Mouse (Mus musculus): ENCODE measurements around the gene Inafm1. TPM values are rescaled to one million over a fixed set of nuclear protein-coding genes. Genes with fewer than 3 reads are reported as not detected.
"Not testable (repeated sequence)": the region's sequence is repeated elsewhere in the genome, so short reads cannot be mapped to it uniquely, and the experiment has no call there.

The Inafm1 gene
- total RNA-seq (2021), result 10 to 100 TPM; 42.8 to 46.5 TPM

- intact Hi-C loops (cut with DNase I), result no loop called here
- peak; percentile 94 for DNase-seq
Measured at GRCm38 (mm10) chr7:16273081-16273765, at the start of gene Inafm1. Gene Inafm1, minus strand, starts transcription at chr7:16273617.

- no peak for DNase-seq
- intact Hi-C loops (cut with DNase I), result no loop called here
Measured at GRCm38 (mm10) chr7:16320479-16320878, 47.1 kb upstream of the Inafm1 start.

DNA sequence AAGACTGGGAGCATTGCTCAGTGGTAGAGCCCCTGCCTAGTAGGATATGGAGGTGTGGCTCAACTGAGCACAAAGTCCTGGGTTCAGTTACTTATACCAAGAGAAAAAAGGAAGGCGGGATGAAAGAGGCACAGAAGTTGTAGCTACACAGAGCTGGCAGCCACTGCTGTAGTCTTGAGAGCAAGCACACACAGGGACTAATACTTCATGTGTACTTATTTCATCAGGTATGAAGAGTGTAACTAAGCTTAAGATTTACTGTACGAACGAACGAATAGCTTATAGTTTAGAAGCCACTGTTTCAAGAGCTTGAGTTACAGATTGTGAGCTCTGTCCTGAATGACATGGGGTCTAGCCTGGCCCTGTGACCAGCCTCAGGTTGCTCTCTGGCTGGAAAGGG lies 45.8 kb upstream of the Inafm1 start:
- intact Hi-C loops (cut with DNase I), result no loop called here
- DNase-seq, result no peak

- intact Hi-C loops (cut with DNase I), result no loop called here
- DNase-seq, result no peak
Measured at GRCm38 (mm10) chr7:16317094-16317493, 43.7 kb upstream of the Inafm1 start.

GRCm38 (mm10) chr7:16315222-16315759 lies 41.9 kb upstream of the Inafm1 start:
- intact Hi-C loops (cut with DNase I), result no loop called here
- DNase-seq, result no peak

- no peak for DNase-seq
- intact Hi-C loops (cut with DNase I), result no loop called here
Measured at GRCm38 (mm10) chr7:16314221-16314775, 40.9 kb upstream of the Inafm1 start.

- intact Hi-C loops (cut with DNase I), result no loop called here
- DNase-seq, result peak; percentile 72
Measured at GRCm38 (mm10) chr7:16313481-16314220, 40.2 kb upstream of the Inafm1 start.

DNA sequence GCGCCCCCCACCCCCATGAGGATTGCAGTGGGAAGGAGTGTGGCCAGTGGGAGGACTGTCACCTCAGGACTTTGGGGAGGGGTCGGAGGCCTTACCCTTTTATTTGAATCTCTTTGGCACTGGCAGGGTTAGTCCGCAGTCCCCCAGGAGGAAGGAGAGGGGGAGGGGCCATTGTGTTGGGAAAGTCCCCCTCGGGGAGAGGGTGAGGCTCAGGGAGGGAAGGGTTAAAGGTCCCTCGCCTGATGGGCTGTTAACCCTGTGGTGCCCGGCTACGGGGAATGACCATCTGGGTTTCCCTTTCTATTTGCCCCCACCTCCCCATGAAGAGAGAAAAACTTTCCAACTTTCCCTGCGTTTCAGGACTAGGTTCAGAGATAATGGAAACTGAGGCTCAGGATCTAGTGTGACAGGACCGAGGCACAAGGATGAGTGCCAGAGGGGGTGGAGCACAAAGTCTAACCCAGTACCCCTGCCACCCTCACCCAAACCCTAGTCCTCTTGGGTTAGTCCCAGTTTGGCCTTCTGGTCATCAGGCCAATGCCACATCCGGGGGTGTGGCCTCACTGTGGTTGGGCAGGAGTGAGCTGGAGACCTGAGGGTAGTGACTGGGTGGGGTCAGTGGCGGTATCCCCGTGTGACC lies 39.4 kb upstream of the Inafm1 start:
- intact Hi-C loops (cut with DNase I), result no loop called here
- peak; percentile 51 for DNase-seq

GRCm38 (mm10) chr7:16312011-16312671 lies 38.7 kb upstream of the Inafm1 start:
- intact Hi-C loops (cut with DNase I), result no loop called here
- peak; percentile 33 for DNase-seq

DNA sequence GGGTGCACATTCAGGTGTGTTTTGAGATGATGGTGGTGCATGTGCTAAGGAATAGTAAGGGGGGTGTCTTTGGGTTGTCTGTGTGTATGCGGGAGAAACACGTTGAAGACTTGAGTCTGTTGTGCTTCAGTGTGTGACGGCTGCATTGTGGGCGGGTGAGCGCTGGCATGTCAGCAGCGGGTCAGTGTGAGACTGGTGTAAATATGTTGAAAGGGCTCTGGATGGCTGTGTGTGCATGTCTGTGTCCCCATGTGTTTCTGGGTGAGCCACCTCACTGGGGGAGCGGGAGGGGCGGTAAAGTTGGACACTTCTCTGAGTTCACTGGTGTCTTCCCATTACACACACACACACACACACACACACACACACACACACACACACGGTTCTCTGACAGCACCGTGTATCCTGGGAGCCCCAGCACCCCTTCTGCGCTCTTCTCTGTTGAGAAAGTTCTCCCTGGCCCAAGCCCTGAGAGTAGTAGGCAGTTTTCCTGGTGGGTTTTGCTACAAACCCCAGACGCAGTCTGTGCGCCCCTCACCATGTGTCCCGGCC lies 38.1 kb upstream of the Inafm1 start:
- intact Hi-C loops (cut with DNase I), result no loop called here
- DNase-seq, result no peak

- intact Hi-C loops (cut with DNase I), result no loop called here
- DNase-seq, result peak; percentile 48
Measured at GRCm38 (mm10) chr7:16310521-16311452, 37.4 kb upstream of the Inafm1 start.

DNA sequence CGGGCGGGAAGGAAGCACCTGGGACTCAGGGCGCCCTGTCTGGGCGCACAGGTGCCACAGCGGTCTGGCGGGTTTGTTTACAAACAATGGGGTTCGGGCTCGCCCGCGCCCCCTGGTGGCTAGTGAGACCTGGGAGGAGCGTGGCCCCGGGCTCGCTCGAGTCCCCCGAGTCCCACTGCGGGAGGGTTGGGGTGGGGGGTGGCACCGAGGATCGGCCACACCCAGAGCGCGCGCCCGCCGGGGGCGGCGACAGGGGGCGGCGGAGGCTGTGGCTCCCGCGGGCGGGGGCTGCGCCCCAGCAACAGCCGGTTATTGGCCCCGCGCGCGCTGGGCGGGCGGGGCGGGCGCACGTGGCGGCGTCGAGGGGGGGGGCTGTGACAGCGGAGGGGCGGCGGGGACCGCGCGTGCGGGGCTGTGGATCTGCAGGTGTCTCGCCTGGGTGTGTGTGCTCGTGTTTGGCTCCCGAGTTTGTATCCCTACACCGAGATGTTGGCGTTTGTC lies 36.7 kb upstream of the Inafm1 start:
- intact Hi-C loops (cut with DNase I), result no loop called here

GRCm38 (mm10) chr7:16309318-16310019 lies 36.1 kb upstream of the Inafm1 start:
- intact Hi-C loops (cut with DNase I), result no loop called here

More for the DNA sequence above, 36.7 kb upstream of the Inafm1 start:
- DNase-seq, result peak; percentile 79

DNA sequence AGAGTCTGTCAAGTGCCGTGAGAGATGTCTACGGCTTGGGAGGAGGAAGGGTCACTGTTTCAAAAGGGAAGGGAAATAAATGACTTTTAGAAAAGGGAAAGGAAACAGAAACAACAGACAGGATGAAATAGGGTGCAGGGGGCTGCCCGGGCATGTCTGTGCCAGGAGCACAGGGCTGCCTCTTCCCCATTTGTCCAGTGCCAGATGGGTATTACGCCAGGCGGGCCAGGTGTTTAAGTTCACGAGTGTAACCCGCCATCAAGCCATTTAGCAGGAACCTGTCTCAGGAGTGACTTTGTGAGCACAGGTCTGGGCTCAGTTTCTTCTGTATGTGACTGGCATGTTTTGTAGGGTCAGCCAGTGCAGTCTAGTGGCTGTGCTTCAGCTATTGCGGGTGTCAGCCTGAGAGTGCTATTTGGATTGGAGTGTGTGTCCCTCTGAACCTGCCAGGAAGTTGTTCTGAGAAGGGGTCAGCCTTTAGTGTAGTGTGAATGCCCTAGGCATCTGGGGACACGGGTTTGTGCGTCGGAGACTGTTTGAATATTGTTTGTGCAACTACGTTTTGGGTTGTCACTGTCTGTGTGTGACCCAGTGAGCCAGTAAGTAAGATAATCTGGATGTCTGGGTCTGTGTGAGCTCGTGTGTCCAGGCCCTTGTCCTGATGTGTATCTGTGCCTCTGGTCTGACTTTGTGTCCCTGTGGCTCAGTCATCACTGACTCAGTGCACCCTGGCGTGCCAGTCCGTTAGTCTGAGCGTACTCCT lies 35.3 kb upstream of the Inafm1 start:
- intact Hi-C loops (cut with DNase I), result no loop called here

More at GRCm38 (mm10) chr7:16309318-16310019, 36.1 kb upstream of the Inafm1 start:
- peak; percentile 84 for DNase-seq

GRCm38 (mm10) chr7:16308093-16308492 lies 34.7 kb upstream of the Inafm1 start, which contains the start of gene Bbc3:
Gene Bbc3, plus strand, starts transcription at chr7:16308393.
- DNase-seq; intact Hi-C loops (cut with DNase I): not testable (repeated sequence)

More for the DNA sequence above, 35.3 kb upstream of the Inafm1 start:
- no peak for DNase-seq

- DNase-seq; intact Hi-C loops (cut with DNase I): not testable (repeated sequence)
Measured at GRCm38 (mm10) chr7:16307141-16307540, 33.7 kb upstream of the Inafm1 start.

DNA sequence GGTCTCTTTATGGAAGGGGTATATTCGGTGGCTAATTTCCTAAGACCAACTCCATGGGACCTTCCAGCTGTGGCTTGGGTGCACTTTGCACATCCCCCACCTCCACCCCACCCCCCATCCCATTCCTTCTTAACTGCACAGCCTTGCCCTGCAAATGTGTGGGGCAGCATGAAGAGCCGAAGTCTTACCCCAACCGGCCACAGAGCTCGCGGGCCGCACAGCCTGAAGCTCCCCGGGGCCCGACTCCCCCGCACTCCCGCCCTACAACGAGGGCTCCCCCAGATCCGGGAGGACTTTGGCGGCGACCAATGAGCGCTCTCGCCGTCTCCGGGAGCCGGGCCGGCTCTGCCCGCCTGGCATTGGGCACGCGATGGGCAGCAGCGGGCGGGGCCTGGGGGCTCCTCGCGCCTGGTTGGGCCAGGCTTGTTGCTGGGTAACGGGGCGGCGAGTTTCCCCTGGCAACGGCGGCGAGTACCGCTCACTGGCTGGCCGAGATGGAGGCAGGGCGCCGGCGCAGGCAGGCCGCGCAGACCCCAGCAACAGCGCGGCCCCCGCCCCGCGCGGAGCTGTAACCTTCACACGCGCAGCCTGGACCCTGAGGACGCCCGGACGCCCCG lies 26.1 kb upstream of the Inafm1 start:
- intact Hi-C loops (cut with DNase I), result loop anchor here (5.0 kb wide), 1 partner anchor 73 kb away; no protein-coding TSS in a partner anchor
- peak; percentile 98 for DNase-seq
